Mouse (Mus musculus) hematopoietic stem cell, adult 5-6 weeks (primary cell): ENCODE measurements at regions not wholly inside any gene's neighbourhood (a gene's known extent, or its start where the extent isn't known, plus 50 kb on each side); places are given as distances from the start of the nearest gene placed in this dataset.
"Not testable (repeated sequence)": the region's sequence is repeated elsewhere in the genome, so short reads cannot be mapped to it uniquely, and the experiment has no call there.

Experiments used
- ATAC-seq, 2 experiments: fragments of 125-278 bp in 1 of 2; replicated peaks in 1 of 2; 2 replicates each; pipeline ENCODE4 v1.8.0; 2016 to 2017; ENCODE audit warnings: inconsistent platforms in 2 of 2, mild to moderate bottlenecking in 2 of 2, moderate number of reproducible peaks in 2 of 2, low read depth in 1 of 2, moderate TSS enrichment in 1 of 2; ENCODE audit not compliant: low FRiP score in 2 of 2, poor library complexity in 2 of 2, severe bottlenecking in 2 of 2, insufficient read depth in 1 of 2, low TSS enrichment in 1 of 2

GRCm38 (mm10) chr3:101224091-101224490, 63.6 kb downstream of the Cd2 start:
- no peak for ATAC-seq

GRCm38 (mm10) chr3:101219897-101220296, 67.8 kb downstream of the Cd2 start:
- no peak for ATAC-seq

GRCm38 (mm10) chr3:101216711-101217110, 71.0 kb downstream of the Cd2 start:
- ATAC-seq = no peak

- 0 out of 4 replicates have a peak, but pooled peaks of 1 of the 2 experiments have one; percentile 19 for ATAC-seq
These were observed 74.6 kb downstream of the Cd2 start for GRCm38 (mm10) chr3:101213212-101213562.

- ATAC-seq = peak; percentile 63 to 70
These were observed 75.1 kb downstream of the Cd2 start for GRCm38 (mm10) chr3:101212403-101213211.

- ATAC-seq = peak; percentile 38 to 61
These were observed 75.8 kb downstream of the Cd2 start for GRCm38 (mm10) chr3:101211936-101212335.

- ATAC-seq = no peak
These were observed 78.2 kb downstream of the Cd2 start for GRCm38 (mm10) chr3:101209546-101209945.

GRCm38 (mm10) chr3:101208751-101209150, 79.0 kb downstream of the Cd2 start:
- ATAC-seq = no peak

- ATAC-seq = not testable (repeated sequence)
These were observed 81.6 kb downstream of the Cd2 start for GRCm38 (mm10) chr3:101206172-101206571.

- no peak for ATAC-seq
These were observed 84.6 kb upstream of the Ptgfrn start for GRCm38 (mm10) chr3:101194725-101195124.

- ATAC-seq = no peak
These were observed 84.2 kb upstream of the Ptgfrn start for GRCm38 (mm10) chr3:101194319-101194718.

GRCm38 (mm10) chr3:101191298-101191986, 81.4 kb upstream of the Ptgfrn start:
- ATAC-seq = no peak

- no peak for ATAC-seq
These were observed 71.9 kb upstream of the Ptgfrn start for GRCm38 (mm10) chr3:101181958-101182357.

- no peak for ATAC-seq
These were observed 63.9 kb upstream of the Ptgfrn start for GRCm38 (mm10) chr3:101173954-101174353.

- no peak for ATAC-seq
These were observed 60.2 kb upstream of the Ptgfrn start for GRCm38 (mm10) chr3:101170037-101171019.

GRCm38 (mm10) chr3:101167026-101167425, 56.9 kb upstream of the Ptgfrn start:
- no peak for ATAC-seq

GRCm38 (mm10) chr3:101166580-101166979, 56.5 kb upstream of the Ptgfrn start:
- no peak for ATAC-seq

GRCm38 (mm10) chr3:101165261-101165660, 55.2 kb upstream of the Ptgfrn start:
- ATAC-seq = no peak
